Mouse (Mus musculus): ENCODE measurements around the gene Vps13c. TPM values are rescaled to one million over a fixed set of nuclear protein-coding genes. Genes with fewer than 3 reads are reported as not detected.

The Vps13c gene
- total RNA-seq, 1 experiment from 2014 or later, result 46.2 TPM

DNA sequence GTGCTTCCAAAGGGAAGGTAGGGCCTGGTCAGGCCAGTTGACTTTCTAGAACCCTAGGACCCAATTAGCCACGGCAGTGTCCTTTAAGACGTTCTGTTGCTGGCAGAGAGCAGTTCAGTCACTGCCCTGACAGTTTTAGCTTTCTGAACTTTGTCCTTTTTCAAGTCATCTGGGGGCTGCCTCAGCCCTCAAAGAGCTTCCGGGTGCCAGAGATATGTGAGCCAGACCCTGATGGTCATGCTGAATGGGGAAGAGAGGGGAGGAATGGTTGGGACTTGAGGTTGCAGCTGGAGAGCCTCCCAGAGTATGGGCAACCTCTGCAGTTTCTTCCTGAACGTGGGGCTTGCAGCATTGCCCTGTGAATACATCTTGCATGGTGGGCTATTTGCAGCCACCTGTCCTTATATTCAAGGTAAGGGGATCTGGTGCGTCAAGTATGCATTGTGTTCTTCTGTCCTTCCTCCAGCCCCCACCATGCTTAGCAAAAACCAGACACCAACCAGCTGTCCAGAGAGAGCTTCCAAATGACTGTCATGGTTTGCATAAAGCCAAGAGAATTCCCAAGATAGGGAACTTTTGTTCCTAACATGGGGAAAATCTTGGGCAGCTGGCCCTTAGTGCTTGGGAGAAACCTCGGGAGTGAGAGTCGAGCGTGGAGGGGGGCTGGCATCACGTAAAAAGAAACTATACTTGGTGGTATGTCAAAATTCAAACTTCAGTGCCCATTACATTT lies 182.3 kb downstream of the Vps13c start:
- no peak for DNase-seq

DNA sequence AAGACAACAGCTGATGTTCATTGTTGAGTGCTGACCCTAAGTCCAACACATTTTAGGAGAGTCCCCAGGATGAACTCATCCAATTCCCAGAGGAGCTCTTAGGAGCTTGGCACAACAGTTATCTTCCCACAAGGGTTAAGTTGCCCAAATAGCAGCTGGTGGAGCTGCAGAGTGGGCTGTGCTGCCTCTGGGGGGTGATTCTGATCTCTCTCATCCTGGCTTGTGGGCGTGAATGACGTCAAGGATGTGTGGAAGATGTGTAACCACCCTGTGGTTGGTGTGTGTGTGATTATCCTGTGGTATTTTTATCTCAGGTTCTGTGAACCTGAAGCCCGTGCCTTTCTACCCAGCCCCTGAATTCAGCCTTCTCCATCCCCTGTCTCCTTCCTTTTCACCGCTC lies 188.4 kb downstream of the Vps13c start:
- DNase-seq, result no peak

DNA sequence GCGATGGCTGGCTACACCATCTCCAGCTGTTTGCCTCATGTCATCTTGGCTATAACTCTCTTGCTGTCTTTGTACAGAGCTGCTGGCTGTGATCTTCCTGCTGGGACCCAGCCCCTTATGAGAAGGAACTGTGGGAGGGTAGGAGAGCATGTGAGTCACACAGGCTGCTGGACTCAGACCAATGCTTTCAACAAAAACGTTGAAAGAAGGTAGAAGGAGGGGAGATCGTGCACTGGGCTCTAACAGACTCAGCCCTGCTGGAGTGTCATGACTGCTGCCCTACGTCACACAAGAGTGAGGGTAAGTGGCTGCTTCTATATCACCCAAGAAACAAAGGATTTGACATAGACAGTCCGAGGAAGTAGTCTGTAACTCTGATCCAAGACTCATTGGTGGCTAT lies 193.6 kb downstream of the Vps13c start:
- no peak for DNase-seq

Other genes with a start within 250 kb of the Vps13c start
- 0.45 and 0.78 TPM in 2 replicates for gene C2cd4b, start 81.0 kb upstream of the Vps13c start, total RNA-seq (2021)
- 0.34 TPM in 1 of 2 replicates, not detected in the other for gene C2cd4a, start 8.1 kb upstream of the Vps13c start, total RNA-seq (2021)